Mouse (Mus musculus) erythroblast, adult 5-6 weeks (primary cell): Measurements from ENCODE around the gene Golt1a. TPM values are rescaled to one million over a fixed set of nuclear protein-coding genes. Genes with fewer than 3 reads are reported as not detected.

Experiments used
- ATAC-seq: replicated peaks from 2 replicates; pipeline ENCODE4 v1.8.0; 2016; ENCODE audit warnings: moderate number of reproducible peaks, mild to moderate bottlenecking, moderate TSS enrichment, inconsistent platforms; ENCODE audit not compliant: poor library complexity, low FRiP score, severe bottlenecking
- total RNA-seq, 2 experiments: library from RNA; stranded (forward) in 1 of 2; stranded (reverse) in 1 of 2; fragments of 150-400 nt in 1 of 2; fragments of 200-764, 138-1000 nt in 1 of 2; gene quantifications; 2 replicates each; pipeline versions ENCODE4 v1.2.3 to v1.2.4; 2015 to 2017; ENCODE audit warnings: low replicate concordance in 2 of 2

The Golt1a gene
- total RNA-seq (2015; ENCODE audit: low replicate concordance) (not detected in 2 replicates), total RNA-seq (2017; ENCODE audit: low replicate concordance) (not detected in 2 replicates)

GRCm38 (mm10) chr1:133309652-133310267 is at the start of gene Golt1a:
TSS of gene Golt1a (plus strand) at chr1:133309800.
- ATAC-seq, result no peak

DNA sequence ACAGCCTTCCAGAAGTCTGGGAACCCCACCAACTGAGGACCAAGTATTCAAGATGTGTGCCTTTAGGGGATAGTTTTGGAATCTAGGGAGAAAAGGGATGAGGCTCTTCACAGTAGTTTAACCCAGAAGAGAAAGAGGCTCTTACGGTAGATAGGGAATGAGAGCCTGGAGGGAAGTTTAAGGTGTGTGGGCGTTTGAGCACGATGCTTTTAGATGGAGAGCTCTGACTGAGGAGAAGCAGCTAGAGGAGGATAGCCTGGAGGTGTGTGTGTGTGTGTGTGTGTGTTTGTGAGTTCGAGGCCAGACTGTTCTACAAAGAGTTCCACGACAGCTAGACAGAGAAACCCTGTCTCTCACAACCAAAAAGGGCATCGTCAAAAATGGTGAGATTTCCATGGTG is 47.0 kb upstream of the Golt1a start:
- ATAC-seq, result no peak

DNA sequence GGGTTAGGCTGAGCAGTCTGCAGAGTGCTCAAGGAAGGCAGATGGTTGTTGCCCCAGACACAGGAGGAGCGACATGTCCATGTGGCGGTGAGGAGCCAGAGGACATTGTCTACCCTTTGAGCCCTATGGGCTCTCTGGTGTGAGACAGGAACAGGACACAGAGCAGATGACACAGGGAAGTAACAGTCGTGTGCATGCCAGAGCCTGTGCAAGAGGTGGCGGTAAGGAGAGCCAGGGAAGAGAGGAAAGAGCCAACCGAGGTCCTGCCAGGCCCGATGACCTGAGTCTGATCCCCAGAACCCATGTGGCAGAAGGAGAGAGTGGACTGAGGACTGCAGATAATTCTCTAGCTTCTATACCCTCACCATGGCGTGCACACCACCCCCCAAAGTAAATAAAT is 46.5 kb upstream of the Golt1a start:
- ATAC-seq, result no peak

DNA sequence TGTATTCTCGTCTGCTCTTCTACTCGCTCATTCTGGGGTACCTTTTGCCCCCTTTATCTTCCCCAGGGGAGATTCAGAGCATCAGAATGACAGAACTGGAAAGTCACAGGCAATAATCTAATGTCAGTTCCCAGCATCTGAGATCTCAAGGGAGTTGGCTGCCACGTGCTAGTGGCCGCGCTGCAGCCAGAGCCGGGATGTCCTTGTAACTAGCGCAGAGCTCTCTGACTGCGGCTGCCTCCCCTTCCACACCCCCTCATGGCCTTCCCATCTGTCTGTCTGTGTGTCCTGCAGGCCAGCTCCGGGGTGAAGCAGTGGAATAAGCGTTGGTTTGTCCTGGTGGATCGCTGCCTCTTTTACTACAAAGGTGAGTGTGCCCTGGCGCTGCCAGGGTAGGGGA is 45.2 kb upstream of the Golt1a start:
- ATAC-seq, result no peak

GRCm38 (mm10) chr1:133265114-133265766 is 44.4 kb upstream of the Golt1a start:
- ATAC-seq, result no peak

GRCm38 (mm10) chr1:133267094-133267493 is 42.5 kb upstream of the Golt1a start:
- ATAC-seq, result no peak

DNA sequence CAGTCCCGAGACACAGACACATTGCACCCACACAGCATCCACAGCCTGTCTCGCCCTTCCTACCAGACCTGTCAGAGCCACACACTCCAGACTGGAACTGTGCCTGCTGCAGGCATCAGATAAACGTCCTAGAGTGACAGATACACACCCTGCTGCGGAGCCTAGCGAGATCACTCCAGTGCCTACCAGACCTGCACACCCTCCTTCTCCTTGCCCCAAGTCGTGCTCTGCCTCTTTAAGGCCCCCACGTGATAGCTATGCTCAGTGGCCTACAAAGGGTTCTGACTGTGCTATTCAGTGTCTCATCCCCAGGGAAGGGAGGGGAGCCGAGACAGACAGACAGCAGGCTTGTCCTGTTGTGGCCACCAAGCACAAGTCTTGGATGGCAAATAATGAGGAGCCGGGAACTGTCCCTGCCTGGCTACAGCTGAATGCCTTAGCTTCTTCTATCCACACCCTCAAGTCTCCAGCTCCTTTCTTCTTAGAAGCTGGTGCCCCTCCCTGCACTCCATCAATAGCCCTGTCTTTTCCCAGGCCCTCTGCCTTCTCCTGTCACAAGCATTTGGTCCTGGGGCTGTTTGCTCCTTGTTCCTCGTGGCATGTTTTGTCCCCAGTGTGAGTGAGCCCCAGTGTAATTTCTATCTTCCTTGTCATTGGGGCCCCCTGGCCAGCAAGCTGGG is 41.6 kb upstream of the Golt1a start:
- ATAC-seq, result peak; percentile 80

DNA sequence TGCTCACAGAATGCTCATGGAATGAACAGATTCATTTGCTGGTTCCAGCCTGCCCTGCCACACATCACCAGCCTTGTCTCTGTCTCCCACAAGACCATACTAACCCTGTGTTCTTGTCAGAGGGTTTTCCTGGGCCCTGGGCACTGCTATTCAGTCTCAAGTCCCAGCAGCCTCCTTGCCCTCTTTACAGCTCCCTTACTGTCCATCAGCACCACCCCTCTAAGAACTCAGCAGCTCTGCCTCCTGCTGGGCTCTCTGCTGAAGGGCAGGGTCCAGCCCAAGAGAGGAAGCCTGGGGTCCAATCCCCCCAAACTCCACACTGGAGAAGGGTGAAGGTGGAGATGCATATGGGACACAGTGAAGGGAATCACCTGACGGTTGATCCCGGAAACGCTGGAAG is 41.1 kb upstream of the Golt1a start:
- 0 out of 2 replicates have a peak, but pooled peaks have one; percentile 23 for ATAC-seq

DNA sequence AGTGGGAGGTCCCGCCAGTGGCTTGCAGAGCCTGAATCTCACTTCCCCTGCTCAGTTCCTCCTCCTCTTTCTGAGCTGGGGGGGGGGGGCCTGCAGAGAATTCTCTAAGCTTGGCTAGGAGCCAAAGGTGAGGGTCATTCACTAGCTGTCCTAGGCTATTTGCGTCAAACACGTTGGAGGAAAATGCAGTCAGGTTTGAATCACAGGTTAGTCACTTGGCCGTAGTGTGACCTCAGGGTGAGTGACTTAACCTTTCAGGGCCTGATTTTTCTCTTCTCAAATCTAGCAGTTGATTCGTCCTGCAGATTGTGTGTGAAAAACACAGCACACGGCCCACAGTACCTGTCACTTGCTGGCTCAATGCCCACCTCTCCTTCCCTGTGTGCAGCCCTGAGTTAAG is 39.3 kb upstream of the Golt1a start:
- no peak for ATAC-seq

DNA sequence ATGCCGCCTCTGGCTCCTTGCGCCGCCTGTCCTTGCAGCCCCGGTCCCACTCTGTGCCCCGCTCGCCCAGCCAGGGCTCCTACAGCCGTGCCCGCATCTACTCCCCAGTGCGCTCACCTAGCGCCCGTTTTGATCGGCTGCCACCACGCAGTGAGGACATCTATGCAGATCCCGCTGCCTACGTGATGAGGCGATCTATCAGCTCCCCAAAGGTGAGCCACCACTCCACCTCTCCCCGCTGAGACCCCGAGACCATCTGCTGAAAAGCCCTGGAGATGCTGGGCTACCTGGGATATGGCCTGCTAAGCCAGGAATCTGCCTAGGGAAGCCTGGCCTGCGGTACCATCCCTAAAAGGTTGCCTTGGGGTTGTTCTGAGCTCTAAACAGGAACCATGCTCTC is 35.4 kb upstream of the Golt1a start:
- no peak for ATAC-seq

DNA sequence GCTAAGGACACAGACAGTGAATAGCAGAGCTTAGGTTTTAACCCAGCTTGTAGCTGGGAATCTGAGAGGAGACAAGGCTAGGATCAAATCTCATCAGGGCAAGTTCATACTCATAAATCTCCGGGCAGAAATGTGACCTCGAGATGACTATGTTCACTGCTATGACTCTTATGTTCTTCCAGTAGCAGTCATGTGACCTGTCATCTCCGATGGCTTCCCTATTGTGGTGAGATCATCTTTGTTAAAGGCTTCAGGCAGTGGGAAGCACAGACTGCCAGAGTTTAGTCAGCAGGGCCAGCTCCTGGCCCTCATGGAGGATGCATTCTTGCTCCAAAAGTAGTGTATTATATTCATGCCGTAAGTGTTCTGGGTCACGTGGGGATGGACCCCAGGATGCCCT is 32.6 kb upstream of the Golt1a start:
- ATAC-seq, result no peak

GRCm38 (mm10) chr1:133278539-133278938 is 31.1 kb upstream of the Golt1a start:
- no peak for ATAC-seq

- no peak for ATAC-seq
Measured at GRCm38 (mm10) chr1:133278946-133279631, 30.5 kb upstream of the Golt1a start.

GRCm38 (mm10) chr1:133279632-133280093 is 29.9 kb upstream of the Golt1a start:
- ATAC-seq, result no peak

- ATAC-seq, result no peak
Measured at GRCm38 (mm10) chr1:133280537-133280936, 29.1 kb upstream of the Golt1a start.

- ATAC-seq, result no peak
Measured at GRCm38 (mm10) chr1:133285907-133286306, 23.7 kb upstream of the Golt1a start.

GRCm38 (mm10) chr1:133287051-133287450 is 22.5 kb upstream of the Golt1a start:
- ATAC-seq, result no peak

DNA sequence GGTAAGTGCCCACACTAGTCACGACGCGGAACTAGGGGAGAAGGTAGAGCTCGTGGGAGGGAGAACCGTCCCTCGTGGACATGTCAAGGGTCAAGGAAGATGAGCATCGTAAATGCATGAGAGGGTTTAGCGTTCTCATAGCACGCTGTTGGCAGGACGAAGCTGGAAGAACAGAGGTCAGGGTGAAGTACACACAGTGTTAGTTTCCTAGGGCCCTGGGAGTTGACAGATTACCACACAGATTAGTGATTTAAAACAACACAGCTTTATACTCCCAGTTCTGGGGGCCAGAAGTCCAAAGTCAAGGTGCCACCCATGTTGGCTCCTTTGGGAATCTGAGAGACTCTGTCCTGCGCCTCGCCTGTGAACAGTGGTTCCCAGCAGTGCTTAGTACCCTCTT is 21.7 kb upstream of the Golt1a start:
- ATAC-seq, result no peak

DNA sequence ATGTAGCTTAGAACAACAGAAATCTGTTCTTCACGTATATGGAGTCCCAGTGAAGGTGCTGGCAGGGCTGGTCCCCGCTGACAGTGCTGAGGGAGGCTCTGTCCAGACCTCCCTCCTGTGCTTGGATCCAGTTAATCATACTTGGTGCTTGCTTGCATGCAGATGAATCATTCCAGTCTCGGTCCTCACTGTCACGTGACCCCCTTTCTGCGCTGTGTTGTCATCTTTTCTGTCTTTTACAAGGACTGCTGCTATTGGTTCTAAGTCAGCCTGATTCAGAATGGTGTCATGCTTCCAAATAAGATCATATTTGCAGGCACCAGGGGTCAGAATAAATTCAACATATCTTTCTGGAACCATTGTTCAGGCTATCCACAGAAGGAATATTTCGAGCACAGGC is 17.7 kb upstream of the Golt1a start:
- ATAC-seq, result no peak

DNA sequence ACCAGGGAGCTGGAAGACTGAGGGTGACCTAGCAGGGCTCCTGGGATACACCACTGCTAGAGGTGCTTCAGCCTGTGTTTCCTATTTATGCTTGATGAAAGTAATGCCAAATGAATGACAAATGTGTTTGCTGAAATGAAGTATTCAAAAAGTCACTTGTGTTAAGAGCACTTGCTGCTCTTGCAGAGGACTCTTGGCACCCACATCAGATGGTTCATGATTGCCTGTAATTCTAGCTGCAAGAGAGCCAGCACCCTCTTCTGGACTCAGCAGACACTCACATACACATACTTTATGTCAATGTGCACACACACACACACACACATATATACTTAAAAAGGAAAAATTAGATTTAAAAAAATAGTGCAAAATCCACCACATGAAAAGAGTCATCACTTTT is 17.0 kb upstream of the Golt1a start:
- ATAC-seq, result no peak
